Mouse (Mus musculus) embryo, embryonic 9.5 days (tissue): ENCODE results near the gene Btbd35f21.
"Not testable (repeated sequence)": the region's sequence is repeated elsewhere in the genome, so short reads cannot be mapped to it uniquely, and the experiment has no call there.

Source experiments
- DNase-seq: peaks from one replicate; pipeline ENCODE4 v3.0.0-alpha.2; 2017; ENCODE audit errors: extremely low spot score

The Btbd35f21 gene

GRCm38 (mm10) chrX:32725809-32726208 lies at the start of gene Btbd35f21:
Gene Btbd35f21 (plus strand): TSS chrX:32726109.
- DNase-seq = not testable (repeated sequence)
